Mouse (Mus musculus) heart, adult 8-10 months (tissue): ENCODE data around the gene Trpv6. TPM values are rescaled to one million over a fixed set of nuclear protein-coding genes. Genes with fewer than 3 reads are reported as not detected.
A peak's percentile ranks its signal among the peaks of the same experiment; 100 is the strongest.

Experiments
- DNase-seq: peaks from one replicate; pipeline ENCODE4 v3.0.0; 2022; ENCODE audit warnings: low spot score
- total RNA-seq, 4 experiments: library from RNA; stranded (reverse); gene quantifications; 2 replicates each; pipeline ENCODE4 v1.2.4; 2022

Gene Trpv6
- total RNA-seq, 4 experiments from 2014 or later: not detected

- DNase-seq: no peak
Observed at GRCm38 (mm10) chr6:41622661-41623060, 13.5 kb downstream of the Trpv6 start.

DNA sequence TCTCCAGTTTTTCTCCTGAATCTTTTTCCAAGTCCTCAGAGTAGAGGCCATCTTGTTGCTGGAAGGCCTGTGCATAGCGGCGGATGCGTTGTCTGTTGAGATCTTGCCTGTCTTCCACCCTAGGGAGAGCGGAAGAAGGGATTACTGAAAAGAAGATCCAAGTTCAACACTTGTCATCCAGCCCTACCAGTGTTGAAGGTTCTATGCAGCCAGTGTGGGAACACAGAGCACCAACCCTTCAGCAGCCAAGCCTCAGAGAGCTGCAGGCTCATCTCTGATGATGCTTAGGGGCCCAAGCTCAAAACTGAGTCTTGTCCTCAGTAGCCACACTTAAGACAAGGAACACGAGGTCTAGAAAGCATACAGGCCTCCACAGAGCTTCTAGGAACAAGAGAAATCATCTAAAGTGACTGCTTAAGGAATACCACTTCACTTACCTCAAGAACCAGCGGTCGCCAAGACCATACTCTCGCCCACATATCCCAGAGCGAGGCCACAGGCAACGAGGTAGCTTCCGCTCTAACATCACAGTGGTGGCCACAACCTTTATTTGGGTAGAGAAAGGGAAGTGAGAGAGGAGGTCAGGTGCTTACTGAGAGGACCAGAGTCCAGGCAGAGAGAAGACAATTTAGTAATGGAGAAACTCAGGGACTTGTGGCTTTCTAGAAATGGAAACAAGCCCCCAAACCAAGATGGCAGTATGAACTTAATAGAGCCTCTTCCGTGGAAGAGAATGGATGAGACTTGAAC is 14.8 kb downstream of the Trpv6 start:
- DNase-seq: no peak

- DNase-seq: no peak
Observed at GRCm38 (mm10) chr6:41620173-41620798, 15.9 kb downstream of the Trpv6 start.

- DNase-seq: no peak
Observed at GRCm38 (mm10) chr6:41607637-41608036, 28.6 kb downstream of the Trpv6 start.

DNA sequence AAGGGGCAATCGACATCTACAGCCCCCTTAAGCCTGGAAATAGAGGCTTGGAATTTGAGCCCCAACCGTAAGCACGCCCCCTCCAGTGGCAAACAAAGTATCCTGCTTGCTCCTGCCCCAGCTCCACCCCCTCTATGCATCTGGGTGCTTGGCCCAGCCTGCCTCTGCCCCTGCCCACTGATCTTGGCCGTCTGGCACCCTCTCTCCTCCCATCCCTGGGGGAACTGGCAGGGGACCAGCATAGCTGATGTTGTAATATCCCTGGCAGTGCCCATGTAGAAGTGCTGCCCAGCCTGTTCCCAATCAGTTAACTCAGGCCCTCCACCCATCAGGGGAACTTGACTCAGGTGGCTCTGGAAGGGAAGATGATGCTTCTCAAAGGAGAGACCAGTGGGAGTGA is 30.0 kb downstream of the Trpv6 start:
- DNase-seq: no peak

- DNase-seq: no peak
Observed at GRCm38 (mm10) chr6:41605794-41606104, 30.5 kb downstream of the Trpv6 start.

- peak; percentile 35 for DNase-seq
Observed at GRCm38 (mm10) chr6:41605061-41605793, 31.0 kb downstream of the Trpv6 start, which contains the start of gene Ephb6. Ephb6 (plus strand) TSS chr6:41605482.

DNA sequence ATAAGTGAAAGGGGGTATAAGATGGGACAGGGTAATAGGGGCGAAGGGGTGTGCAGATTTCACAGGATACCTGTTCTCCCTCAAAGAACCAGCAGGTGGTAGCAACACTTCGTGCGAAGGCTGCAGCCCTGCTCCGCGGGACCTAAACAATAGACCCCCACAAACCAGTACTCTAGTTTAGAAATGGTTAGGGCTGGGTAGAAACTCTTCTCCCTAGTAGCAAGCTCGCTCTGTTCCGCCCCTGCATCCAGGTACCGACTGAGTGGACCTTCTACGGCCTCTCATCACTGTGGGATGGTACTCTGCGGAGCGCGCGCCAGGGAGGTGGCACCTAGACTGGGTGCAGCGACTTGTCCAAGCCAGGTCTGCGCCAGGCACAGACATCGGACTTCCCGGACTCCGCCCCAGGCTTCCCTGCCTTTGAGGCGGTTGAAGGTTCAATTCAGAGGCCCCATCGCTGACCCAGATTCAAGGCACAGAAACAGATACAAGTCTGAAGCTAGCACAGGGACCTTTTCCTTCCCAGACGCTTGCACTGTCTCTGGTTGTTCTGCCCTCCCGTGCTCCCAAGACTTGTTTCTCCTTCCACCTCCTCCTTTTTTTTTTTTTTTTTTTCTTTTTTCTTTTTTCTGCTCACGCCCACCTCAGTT is 31.7 kb downstream of the Trpv6 start:
- no peak for DNase-seq

DNA sequence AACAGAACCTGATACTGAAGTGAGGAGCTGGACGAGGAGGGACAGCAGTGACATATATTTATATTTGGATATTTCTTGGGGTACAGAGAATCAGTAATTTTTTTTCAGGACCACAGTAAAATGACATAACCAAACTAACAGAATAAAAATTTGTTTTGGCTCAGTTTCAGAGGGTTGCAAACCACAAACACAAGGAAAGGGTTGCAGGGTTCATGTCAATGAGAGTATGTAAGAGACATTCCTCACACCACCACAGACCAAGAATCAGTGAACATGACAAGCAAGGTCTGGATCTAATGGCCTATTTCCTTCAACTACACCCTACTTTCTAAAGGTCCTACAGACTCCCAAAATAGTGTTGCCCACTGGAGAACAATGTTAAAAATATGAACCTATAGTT is 54.0 kb downstream of the Trpv6 start:
- DNase-seq: no peak

DNA sequence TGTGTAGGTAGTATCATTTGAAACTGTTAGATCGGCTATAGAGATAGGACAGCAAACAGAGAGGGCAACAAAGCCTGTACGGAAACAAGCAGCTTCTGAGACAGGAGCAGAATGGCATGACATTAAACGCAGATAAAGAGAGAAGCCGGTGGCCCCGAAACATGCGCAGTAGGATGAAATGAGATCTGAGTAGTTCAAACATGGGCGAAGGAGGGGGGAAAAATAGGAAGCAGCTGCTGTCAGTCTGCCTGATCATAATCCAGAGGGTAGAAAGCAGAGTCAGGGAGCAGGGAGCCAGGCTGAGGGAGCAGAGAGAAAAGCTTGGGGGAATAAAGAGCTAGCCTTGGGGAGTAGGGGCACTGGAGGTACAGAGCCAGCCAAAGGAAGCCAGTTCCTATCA is 54.9 kb downstream of the Trpv6 start:
- DNase-seq: no peak

- DNase-seq: no peak
Observed at GRCm38 (mm10) chr6:41577297-41577696, 58.9 kb downstream of the Trpv6 start.

- DNase-seq: no peak
Observed at GRCm38 (mm10) chr6:41576526-41577097, 59.6 kb downstream of the Trpv6 start.

Other genes starting within 250 kb of the Trpv6 start
- not detected for gene Gm5771, start 244.0 kb downstream of the Trpv6 start, total RNA-seq
- not detected for gene Gm10334, start 190.3 kb downstream of the Trpv6 start, total RNA-seq
- not detected for gene Prss1, start 177.5 kb downstream of the Trpv6 start, total RNA-seq
- gene Prss2, start 114.6 kb downstream of the Trpv6 start, total RNA-seq: not detected
- 1 to 10 TPM in 2 of 4 experiments, under 1 TPM in 2; 0.41 to 1.7 (median 1.1) TPM for gene Ephb6, start 30.9 kb downstream of the Trpv6 start, total RNA-seq
- not detected for gene Trpv5, start 44.4 kb upstream of the Trpv6 start, total RNA-seq
- gene Llcfc1, start 48.0 kb upstream of the Trpv6 start, total RNA-seq: not detected
- gene Kel, start 67.9 kb upstream of the Trpv6 start, total RNA-seq: under 1 TPM in 1 of 4 experiments, not detected in 3; 0.11 TPM
- not detected for gene Olfr459, start 138.8 kb upstream of the Trpv6 start, total RNA-seq
- not detected for gene Pip, start 211.1 kb upstream of the Trpv6 start, total RNA-seq
- not detected for gene Sval2, start 216.6 kb upstream of the Trpv6 start, total RNA-seq